Mouse (Mus musculus): ENCODE measurements around the gene Slc25a12.

The Slc25a12 gene

DNA sequence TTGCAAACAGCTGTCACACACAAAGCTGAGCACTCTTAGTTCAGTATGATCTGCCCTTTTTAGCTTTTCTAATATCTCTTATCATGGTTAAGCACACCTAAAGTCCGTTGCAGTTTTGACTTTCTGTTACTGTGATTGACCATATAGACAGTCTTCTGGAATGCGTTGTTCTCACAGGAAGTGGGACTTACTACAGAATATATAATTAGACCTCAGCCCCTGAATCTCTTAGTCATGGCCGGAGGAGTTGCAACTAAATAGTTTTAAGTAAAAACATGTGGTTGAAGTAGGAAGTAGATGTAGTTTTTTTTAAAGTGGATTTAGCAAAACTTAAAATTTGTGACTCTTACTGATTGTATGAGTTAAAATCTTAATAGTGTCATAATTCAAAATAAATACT lies 119.5 kb downstream of the Slc25a12 start:
- no peak for DNase-seq (ENCODE audit: low read depth)

DNA sequence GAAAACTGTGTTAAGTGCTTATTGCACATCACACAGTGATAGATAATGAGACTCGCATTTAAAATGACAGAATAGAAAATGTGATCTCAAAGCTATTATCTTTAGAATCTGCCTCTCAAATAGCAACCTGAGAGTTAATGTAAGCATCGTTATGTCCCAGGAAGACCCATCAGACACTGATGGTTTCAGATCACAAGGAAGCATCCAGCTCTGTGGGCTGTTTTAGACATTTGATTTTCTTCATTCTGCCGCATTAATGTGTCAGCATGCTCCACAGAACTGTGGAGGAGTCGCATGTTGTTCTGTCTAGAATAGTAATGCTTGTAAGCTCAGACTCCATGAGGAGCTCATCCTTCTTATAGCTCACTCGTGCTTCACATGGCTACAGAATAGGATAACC lies 121.5 kb downstream of the Slc25a12 start:
- DNase-seq (ENCODE audit: low read depth) = no peak

DNA sequence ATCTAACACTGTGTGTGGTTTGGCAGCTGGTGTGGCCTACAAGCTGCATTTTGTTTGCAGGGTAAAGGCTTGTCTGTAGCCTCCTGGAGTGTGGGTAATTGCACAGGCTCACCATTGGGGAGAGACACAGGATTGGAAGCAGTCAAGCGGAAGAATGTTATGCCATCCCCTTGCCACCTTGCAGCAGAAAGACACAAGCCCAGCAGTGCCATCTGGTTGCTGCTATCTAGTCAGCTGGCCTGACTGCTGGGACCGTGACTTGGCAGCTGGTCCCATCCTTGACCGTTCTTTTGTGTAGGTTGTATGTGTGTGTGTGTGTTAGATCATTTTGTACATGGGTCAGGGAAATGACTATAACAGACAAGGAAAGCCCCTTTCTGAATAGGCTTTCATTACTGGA lies 122.1 kb downstream of the Slc25a12 start:
- no peak for DNase-seq (ENCODE audit: low read depth)

DNA sequence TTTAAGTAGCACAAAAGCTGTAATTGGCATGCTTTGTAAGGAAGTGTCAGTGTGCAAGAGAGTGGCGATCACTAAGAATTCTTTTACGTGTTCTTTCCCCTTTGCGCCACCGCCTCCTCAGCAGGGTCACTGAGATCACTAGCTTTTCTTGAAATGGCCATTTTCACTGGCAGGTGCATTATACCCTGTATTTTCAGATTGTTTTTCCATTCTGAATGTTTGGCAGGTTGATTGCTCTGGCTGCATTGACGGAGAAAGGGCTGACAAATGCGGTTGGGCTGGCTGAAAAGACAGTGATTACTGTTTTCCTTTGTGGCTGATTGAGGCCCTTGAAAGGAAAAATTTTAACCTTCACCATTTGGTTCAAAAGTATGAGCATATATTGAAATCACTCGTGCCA lies 122.7 kb downstream of the Slc25a12 start:
- DNase-seq (ENCODE audit: low read depth) = no peak

DNA sequence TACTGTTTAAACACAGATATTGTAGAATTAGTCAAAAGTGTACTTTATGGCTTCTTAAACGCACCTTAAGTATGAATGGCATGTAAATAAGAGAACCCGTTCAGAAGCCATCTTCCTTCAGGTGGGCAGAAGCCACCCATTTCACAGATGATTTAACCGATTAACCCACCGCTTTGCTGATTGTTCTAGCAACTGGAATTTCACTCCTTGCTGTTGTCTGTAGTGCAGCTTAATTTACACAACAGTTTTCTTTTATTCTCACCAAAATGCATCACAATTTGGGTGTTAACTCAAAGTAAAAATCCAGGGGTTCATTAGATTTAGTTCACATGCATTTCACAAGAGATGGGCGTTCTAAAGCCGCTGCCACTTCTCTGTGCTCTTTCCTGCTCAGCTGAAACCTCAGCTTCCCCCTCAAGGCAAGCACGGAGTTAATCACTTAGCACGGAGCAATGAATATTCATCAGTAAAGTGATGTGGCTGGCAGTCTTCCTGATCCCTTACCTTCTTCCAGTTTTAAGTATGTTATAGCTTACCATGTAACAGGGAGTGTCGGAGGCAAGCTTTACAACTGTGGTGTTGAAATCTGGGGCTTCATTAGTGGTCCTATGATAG lies 124.4 kb downstream of the Slc25a12 start:
- no peak for DNase-seq (ENCODE audit: low read depth)

DNA sequence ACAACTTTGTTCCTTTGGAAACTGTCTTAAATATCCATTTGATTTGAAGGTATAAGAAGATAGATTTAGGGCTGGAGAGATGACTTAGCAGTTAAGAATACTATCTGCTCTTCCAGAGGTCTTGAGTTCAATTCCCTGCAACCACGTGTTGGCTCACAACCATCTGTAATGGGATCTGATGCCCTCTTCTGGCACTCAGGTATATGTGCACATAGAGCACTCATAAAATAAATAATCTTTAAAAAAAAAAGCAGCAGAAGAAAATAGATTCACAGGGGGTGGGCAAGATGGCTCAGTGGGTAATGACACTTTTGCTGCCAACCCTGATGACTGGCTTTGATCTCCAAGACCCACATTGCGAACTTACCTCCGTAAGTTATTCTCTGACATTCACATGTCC lies 125.4 kb downstream of the Slc25a12 start:
- DNase-seq (ENCODE audit: low read depth) = no peak

- DNase-seq (ENCODE audit: low read depth) = no peak
Observed at GRCm38 (mm10) chr2:71241505-71241904, 126.0 kb downstream of the Slc25a12 start.

- DNase-seq (ENCODE audit: low read depth) = no peak
Observed at GRCm38 (mm10) chr2:71236009-71236408, 131.5 kb downstream of the Slc25a12 start.

DNA sequence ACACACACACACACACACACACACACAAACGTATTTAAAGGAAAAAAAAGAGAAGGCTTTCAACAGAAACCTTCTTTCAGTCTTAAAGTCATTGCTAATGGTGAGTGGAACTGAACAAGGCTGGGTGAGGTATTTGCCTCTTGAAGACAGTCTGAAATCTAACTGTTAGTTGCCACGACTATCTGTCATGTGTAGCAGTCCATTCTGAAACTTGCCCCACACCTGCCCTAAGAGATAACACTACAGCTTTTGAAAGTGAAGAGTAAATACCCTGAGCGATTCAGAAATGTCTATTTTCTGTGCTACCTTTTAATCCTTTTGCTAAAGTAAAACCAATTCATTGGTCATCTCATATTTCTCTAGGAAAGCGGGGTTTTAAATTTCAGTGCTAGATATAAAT lies 132.1 kb downstream of the Slc25a12 start:
- no peak for DNase-seq (ENCODE audit: low read depth)

- DNase-seq (ENCODE audit: low read depth) = no peak
Observed at GRCm38 (mm10) chr2:71232976-71233375, 134.6 kb downstream of the Slc25a12 start.

- no peak for DNase-seq (ENCODE audit: low read depth)
Observed at GRCm38 (mm10) chr2:71231951-71232350, 135.6 kb downstream of the Slc25a12 start.

GRCm38 (mm10) chr2:71229603-71230002 lies 137.9 kb downstream of the Slc25a12 start:
- no peak for DNase-seq (ENCODE audit: low read depth)

GRCm38 (mm10) chr2:71227398-71227797 lies 140.2 kb downstream of the Slc25a12 start:
- no peak for DNase-seq (ENCODE audit: low read depth)

Measured in c-Kit-positive CD71-positive TER-119-negative erythroid progenitor cells, embryonic 14.5 days (primary cell).